11 mouse cellular contexts compared by ENCODE assay signal in genomic region chr2:128392344-128392743, GRCm38 (mm10).
A peak's percentile ranks its signal among the peaks of the same experiment; 100 is the strongest.
DNase-seq lines count a peak whose midpoint lies in the region; ATAC-seq and TF ChIP-seq lines count a peak whose summit lies in the region.
"Had no signal": no experiment of that assay in that cellular context is flagged by ENCODE, and none has a peak within 500 bp of the region (broad histone marks: within the 10 kb centered on the region; RNA-seq: fewer than 3 reads in every experiment).

No protein-coding gene starts in this region.

- 0 out of 2 replicates have a peak overlapping the region, but pooled peaks have one; percentile 21 for H3K9ac ChIP-seq in heart, embryonic 14.5 days (ENCODE audit: low read length)
- H3K9ac ChIP-seq in limb, embryonic 12.5 days (replicated peaks), result no peak overlapping the region; the same call in 1 of the 2 replicates
- H3K9ac ChIP-seq in stomach, postnatal 0 days (ENCODE audit: low read length), result no peak overlapping the region

- H3K4me2 ChIP-seq in heart, embryonic 14.5 days (ENCODE audit: low read length), result peak overlapping the region; percentile 42
- peak overlapping the region; percentile 38 for H3K4me2 ChIP-seq in limb, embryonic 12.5 days
- H3K4me2 ChIP-seq in stomach, postnatal 0 days (replicated peaks; ENCODE audit: low read depth), result peak overlapping the region; percentile 14; the same call in 1 of the 2 replicates

- no peak overlapping the region for H3K4me3 ChIP-seq in heart, embryonic 14.5 days (ENCODE audit: control insufficient read depth in 1 of 2, insufficient read depth in 1 of 2, low read depth in 1 of 2, low read length in 2 of 2)
- H3K4me3 ChIP-seq in thymus, adult 2 months (ENCODE audit: control insufficient read depth, insufficient read depth, low read length), result no peak overlapping the region
- H3K4me3 ChIP-seq in limb, embryonic 12.5 days (replicated peaks), result no peak overlapping the region
- H3K4me3 ChIP-seq in stomach, postnatal 0 days (ENCODE audit: low read depth, low read length), result no peak overlapping the region

- no peaks in the 10 kb centered on the region for H3K9me3 ChIP-seq in heart, embryonic 14.5 days (ENCODE audit: control insufficient read depth, low read length)
- no peaks in the 10 kb centered on the region for H3K9me3 ChIP-seq in limb, embryonic 12.5 days
- no peaks in the 10 kb centered on the region for H3K9me3 ChIP-seq in stomach, postnatal 0 days (ENCODE audit: control insufficient read depth, low read length)

- no peak for ATAC-seq in heart, embryonic 14.5 days (ENCODE audit: insufficient number of reproducible peaks, insufficient read depth, low FRiP score, low read depth)
- no peak for ATAC-seq in limb, embryonic 12.5 days (ENCODE audit: insufficient number of reproducible peaks, insufficient read depth, low FRiP score, low TSS enrichment, low read depth)
- ATAC-seq in stomach, postnatal 0 days (ENCODE audit: low FRiP score, low TSS enrichment), result no peak

- no peak for DNase-seq in heart, postnatal 14 days
- DNase-seq in thymus, postnatal 14 days, result peak; percentile 28
- DNase-seq in thymus, adult 2 months, result no peak
- no peak for DNase-seq in stomach, postnatal 0 days (ENCODE audit: low spot score)
- no peak for DNase-seq in left cerebral cortex, postnatal 4 days
- no peak for DNase-seq in yolk sac, embryonic 10.5 days (ENCODE audit: low spot score)
- DNase-seq: adrenal gland, postnatal 25 days; right cerebral cortex, postnatal 4 days; thymus, postnatal 25 days had no signal

- H3K36me3 ChIP-seq in heart, embryonic 14.5 days (ENCODE audit: control insufficient read depth, insufficient read depth, low read length), result no peaks in the 10 kb centered on the region
- H3K36me3 ChIP-seq in thymus, adult 2 months (ENCODE audit: control insufficient read depth, insufficient read depth, low read length), result no peaks in the 10 kb centered on the region
- no peaks in the 10 kb centered on the region for H3K36me3 ChIP-seq in limb, embryonic 12.5 days
- no peaks in the 10 kb centered on the region for H3K36me3 ChIP-seq in stomach, postnatal 0 days (ENCODE audit: control insufficient read depth, insufficient read depth, low read length)

- no peaks in the 10 kb centered on the region for H3K27me3 ChIP-seq in heart, embryonic 14.5 days (ENCODE audit: control insufficient read depth, insufficient read depth, low read length)
- H3K27me3 ChIP-seq in thymus, adult 2 months (ENCODE audit: control insufficient read depth, insufficient read depth, low read length), result no peaks in the 10 kb centered on the region
- H3K27me3 ChIP-seq in limb, embryonic 12.5 days, result no peaks in the 10 kb centered on the region
- no peaks in the 10 kb centered on the region for H3K27me3 ChIP-seq in stomach, postnatal 0 days (ENCODE audit: control insufficient read depth, insufficient read depth, low read length)

- no peak overlapping the region for H3K27ac ChIP-seq in heart, embryonic 14.5 days (replicated peaks in 1 of 2; ENCODE audit: control insufficient read depth in 1 of 2, insufficient read depth in 1 of 2, low read depth in 2 of 2, low read length in 2 of 2)
- H3K27ac ChIP-seq in thymus, adult 2 months (ENCODE audit: control insufficient read depth, insufficient read depth, low read length), result no peak overlapping the region
- H3K27ac ChIP-seq in limb, embryonic 12.5 days, result no peak overlapping the region
- no peak overlapping the region for H3K27ac ChIP-seq in stomach, postnatal 0 days (replicated peaks)

- no peak for TF ChIP-seq EP300 in stomach, postnatal 0 days (optimal IDR thresholded peaks at IDR 0.05)

- no peak for TF ChIP-seq CTCF in thymus, adult 2 months (IDR thresholded peaks at IDR 0.05; ENCODE audit: borderline replicate concordance, control insufficient read depth, extremely low read depth, insufficient read depth, low read length, poor library complexity)
- TF ChIP-seq CTCF in stomach, postnatal 0 days (IDR thresholded peaks at IDR 0.05; ENCODE audit: low read depth), result no peak

- 24% methylated on average over 9 of the region's 9 CpGs for WGBS in heart, embryonic 14.5 days
- WGBS in thymus, adult 2 months, result 18% methylated on average over 9 of the region's 9 CpGs
- WGBS in limb, embryonic 12.5 days, result 6% methylated on average over 9 of the region's 9 CpGs
- 19% methylated on average over 9 of the region's 9 CpGs for WGBS in stomach, postnatal 0 days

- no peak for TF ChIP-seq POLR2A in thymus, adult 2 months (IDR thresholded peaks at IDR 0.05; ENCODE audit: control insufficient read depth, extremely low read depth, insufficient read depth, low read length, poor library complexity)

- peaks cover 28 to 59% of the 10 kb centered on the region in 2 experiments for H3K4me1 ChIP-seq in heart, embryonic 14.5 days (ENCODE audit: control insufficient read depth in 2 of 2, insufficient read depth in 2 of 2, low read length in 2 of 2)
- H3K4me1 ChIP-seq in thymus, adult 2 months (replicated peaks; ENCODE audit: control insufficient read depth, insufficient read depth, low read length), result peaks cover 2% of the 10 kb centered on the region; the same call in 1 of the 2 replicates
- H3K4me1 ChIP-seq in limb, embryonic 12.5 days (replicated peaks), result peaks cover 33% of the 10 kb centered on the region
- no peaks in the 10 kb centered on the region for H3K4me1 ChIP-seq in stomach, postnatal 0 days (replicated peaks; ENCODE audit: control insufficient read depth, insufficient read depth)

- intact Hi-C loops in heart, postnatal 14 days (cut with DNase I), result loop anchor here (2.0 to 5.0 kb wide), 2 partner anchors 50 to 146 kb away; no protein-coding TSS in a partner anchor
- intact Hi-C loops in left cerebral cortex, postnatal 4 days (cut with DNase I), result no loop called here
